Mouse (Mus musculus) frontal cortex, adult (tissue): Measurements from ENCODE around the gene Tbc1d17.

Experiments used
- ATAC-seq: cut with Nextera tagmentation; 2 replicates; pipeline ENCODE4 v1.9.2; 2017; ENCODE audit warnings: mild to moderate bottlenecking, moderate library complexity, mixed read lengths; ENCODE audit not compliant: low TSS enrichment

The Tbc1d17 gene

DNA sequence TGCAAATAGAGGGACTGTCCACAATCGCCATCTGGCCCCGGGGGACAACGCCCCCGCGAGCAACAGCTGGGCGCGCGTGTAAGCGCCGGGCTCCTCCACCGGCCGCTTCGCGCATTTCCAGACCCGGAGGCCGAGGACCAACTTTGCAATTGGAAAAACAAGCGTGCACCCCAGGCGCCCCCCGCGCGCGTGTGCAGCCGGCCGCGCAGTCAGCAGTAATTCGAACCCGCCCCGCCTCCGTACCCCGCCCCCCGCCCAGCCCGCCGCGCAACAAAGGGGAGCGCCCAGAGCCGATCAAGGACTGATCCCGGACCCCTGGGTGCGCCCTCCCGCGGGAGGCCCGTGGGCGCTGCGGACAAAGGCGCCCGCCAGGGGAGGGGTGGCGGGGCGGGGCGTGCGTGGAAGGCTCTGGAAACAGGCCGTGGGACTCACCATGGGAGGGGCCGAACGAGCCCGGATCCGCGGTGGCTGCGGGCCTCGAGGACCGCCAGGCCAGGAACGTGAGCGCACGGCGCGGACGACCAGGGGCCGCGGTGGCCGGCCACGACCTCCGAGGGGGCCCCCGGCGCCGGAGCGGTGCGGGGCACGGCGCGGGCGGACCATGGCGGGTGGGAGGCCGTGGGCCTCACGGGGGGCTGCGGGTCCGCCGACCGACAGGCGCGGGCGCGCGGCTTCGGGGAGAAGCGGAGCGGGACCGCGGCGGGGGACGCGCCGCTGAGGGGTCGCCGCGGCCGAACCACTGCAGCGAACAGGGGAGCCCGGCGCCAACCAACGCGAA is 20.2 kb upstream of the Tbc1d17 start:
- no peak for ATAC-seq

DNA sequence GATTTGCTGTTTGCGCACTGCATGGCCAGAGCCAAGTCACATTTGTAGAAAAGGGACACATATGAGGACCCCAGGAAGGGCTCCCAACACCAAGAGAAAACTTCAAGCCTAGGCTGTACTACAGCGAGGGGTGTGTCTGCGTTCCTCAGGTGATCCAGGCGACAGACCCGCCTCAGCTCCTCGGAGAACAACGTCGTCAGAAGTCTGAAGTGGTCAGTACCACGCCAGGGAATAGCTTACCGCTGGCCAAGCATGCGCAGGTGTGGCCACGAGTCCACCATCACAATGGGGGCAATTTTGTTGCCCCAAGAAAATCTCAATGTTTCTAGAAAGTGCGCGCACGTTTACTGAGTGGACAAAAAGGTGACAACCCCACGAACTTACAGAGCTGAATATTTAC is 19.6 kb upstream of the Tbc1d17 start:
- no peak for ATAC-seq

DNA sequence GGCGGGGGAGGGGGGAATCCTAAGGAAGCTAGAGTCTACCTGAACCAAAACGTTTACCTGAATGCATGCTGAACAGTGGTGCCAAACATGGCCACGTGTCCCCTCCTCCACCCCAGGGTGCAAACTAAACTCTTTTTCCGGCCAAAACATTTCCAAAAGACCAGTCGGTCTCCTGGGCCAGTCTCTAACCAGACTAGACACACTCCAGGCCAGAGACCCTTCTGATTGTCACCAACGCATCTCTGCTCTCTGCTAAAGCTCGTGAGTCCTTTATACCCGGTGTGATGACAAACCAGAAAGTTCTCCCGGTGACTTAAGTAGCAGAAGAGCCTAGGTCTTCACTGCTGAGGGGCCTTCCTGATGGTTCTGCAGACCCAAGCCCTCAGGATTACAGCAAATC is 18.9 kb upstream of the Tbc1d17 start:
- ATAC-seq: no peak

DNA sequence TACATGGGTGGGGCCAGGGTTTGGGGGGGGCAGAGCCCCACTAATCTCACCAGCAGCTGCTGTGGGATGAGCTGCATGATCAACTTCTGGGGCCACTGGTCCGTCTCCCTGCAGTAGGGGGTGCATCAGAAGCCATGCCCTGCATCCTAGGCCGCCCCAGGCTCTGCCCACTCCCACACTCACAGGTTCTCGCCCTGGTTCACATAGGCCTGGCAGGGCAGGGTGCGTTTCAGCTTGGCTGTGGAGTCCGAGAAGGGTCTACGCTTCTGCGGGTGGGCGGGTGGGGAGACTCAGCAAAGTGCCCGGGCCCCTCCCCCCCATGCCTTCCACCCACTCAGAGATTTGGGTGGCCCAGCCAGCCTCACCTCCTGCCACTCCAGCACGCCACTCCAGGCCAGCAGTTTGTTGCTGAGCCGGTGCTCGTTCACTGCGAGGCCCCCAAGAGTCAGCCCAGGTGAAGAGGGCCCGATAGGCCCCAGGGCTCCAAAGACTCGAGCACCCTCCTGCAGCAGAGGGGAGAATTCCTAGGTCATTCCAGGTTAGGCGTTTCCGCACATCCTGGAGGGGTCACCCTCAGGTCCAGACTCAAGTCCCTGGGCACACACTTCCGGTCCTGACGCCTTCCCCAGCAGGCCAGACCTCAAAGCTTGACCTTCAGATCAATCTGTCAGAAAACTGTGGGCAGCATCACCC is 18.3 kb upstream of the Tbc1d17 start:
- ATAC-seq: no peak

DNA sequence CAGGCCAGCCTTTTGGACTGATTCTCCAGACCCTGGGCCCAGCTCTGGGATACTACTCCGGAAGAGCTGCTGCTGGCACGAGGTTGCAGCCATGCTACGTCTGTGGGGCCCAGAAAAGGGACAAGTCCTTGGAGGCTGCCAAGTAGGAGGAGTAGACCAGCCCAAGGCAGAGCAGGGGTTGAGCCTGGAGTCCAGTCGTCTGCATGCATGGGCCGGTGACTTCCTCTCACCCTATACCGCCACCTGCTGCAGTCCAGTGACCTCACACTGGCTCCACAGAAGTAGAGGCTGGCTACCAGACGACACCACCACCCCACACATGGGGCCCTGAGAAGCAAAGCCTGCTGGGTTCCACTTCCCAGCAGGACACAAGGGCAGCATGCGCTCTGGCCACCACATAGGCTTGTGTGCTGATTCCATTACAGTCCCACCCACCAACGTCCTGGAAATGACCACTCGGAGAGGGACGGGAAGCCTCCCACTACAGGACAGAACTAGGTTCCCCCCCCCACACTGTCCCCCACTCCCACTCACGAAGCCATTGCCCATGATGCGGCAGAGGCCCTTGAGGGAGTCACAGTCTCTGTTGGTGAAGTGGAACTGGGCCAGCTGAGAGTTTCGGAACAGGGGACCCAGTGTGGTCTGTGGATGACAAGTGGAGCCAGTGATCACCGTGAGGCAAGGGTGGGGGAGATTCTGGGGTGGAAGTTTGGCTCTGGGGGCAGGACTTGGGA is 17.6 kb upstream of the Tbc1d17 start:
- ATAC-seq: no peak

DNA sequence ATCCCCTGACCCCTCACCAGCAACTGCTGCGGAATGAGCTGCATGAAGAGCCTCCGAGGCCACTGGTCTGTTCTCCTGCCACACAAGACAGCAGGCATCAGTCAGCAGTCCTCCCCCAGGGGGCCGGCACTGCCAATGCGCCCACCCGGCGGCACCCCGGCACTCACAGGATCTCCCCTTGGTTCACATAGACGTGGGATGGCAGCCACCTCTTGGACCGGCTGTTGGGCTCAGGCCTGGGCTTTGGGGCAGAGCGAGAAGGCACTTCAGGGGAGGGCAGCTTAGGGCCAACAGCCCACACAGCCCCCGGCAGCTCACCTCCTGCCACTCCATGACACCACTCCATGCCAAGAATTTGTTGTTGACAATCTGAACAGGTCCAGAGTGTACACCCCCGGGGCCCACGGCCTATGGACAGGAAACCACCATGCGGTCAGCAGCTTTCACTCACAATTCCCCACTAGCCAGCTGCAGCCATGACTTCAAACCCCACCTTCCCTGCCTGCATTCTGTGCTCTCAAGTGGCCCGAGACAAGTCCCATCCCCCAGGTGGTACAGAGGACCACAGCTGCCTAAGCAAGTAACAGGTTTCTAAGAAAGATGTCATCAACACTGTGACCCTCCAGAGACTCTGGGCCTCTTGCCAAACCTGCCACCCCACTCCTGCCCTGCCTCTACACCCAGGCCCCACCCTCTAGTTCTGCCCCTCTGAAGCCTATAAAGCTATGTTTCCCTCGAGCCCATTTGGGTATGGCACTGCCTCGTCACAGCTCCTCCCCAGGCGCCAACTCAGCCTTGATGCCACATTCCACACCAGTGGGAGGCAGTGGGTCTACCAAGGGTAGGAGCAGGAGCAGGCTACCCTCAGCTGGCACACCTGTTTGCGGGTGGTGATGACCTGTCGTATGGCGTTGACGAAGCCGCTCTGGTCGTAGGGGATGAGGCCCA is 16.0 kb upstream of the Tbc1d17 start:
- no peak for ATAC-seq

DNA sequence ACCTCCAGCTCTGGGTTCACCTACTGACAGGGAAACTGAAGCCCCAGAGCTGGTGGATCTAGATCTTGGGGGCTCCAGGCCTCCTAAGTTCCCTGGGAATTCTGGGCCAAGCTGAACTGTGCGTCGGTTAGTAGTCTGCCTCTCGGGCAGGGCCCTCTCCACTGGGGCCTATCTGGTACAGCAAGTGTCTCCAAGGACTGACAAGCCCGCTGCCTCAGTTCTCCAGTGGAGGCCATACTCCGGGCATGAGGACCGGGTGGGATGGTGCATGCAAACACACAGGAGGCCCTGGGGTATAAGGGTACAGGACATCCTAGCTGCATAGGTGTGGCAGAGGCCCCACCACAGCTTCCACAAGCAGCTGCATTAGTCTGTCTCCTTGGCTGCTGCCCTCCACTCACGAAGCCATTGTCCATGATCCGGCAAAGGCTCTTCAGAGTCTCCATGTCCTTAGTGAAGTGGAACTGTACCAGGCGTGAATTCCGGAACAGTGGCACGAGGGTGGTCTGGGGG is 15.2 kb upstream of the Tbc1d17 start:
- ATAC-seq: no peak

DNA sequence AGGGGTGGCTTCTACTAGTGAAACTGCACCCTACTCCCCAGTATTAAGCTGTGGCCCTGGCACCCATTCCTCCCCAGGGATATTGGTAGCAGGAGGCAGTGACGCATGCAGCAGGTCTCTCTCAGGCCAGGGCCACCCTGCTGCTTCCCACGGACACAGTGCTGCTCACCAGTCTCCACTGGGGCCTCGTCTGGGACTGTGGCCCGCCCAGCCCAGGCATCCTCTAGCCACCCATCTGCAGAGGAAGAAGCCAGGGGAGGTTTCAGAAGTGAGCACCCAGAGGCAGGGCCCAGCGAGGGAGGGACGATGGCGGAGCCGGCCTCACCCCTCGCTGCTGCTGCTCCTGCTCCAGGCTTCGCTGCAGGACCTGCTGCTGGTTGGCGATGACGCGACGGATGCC is 14.3 kb upstream of the Tbc1d17 start:
- ATAC-seq: no peak

DNA sequence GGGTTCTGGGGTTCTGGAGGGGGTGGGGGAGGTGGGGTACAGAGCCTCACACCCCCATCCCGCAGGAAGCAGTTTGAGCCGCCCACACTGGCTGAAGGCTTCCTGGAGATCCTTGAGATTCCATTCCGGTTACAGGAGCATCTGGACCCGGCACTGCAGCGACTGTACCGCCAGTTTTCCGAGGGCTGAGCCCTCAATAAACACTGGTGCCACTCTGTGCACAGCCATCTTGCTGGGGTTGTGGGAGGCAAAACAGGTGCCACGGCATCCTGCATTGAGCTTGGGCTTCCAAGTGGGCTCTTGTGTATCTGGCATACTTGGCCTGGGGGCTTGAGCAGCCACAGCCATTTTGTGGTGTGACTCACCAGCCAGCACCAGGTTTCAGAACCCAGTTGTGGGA is 13.6 kb upstream of the Tbc1d17 start:
- no peak for ATAC-seq

DNA sequence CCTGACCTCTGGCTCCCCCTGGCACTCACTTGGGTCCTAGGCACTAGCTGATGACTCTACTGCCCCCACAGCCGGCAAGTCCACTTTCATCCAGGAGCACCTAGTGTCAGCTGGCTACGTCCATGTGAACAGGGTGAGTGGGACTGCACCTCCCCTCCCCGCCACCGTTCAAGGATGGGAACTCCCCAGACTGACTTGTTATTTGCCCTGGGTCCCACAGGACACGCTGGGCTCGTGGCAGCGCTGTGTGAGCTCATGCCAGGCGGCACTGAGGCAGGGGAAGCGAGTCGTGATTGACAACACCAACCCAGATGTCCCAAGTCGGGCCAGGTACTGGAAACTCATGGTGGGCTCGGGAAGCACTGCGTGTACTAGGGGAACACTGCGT is 12.5 kb upstream of the Tbc1d17 start:
- ATAC-seq: no peak

DNA sequence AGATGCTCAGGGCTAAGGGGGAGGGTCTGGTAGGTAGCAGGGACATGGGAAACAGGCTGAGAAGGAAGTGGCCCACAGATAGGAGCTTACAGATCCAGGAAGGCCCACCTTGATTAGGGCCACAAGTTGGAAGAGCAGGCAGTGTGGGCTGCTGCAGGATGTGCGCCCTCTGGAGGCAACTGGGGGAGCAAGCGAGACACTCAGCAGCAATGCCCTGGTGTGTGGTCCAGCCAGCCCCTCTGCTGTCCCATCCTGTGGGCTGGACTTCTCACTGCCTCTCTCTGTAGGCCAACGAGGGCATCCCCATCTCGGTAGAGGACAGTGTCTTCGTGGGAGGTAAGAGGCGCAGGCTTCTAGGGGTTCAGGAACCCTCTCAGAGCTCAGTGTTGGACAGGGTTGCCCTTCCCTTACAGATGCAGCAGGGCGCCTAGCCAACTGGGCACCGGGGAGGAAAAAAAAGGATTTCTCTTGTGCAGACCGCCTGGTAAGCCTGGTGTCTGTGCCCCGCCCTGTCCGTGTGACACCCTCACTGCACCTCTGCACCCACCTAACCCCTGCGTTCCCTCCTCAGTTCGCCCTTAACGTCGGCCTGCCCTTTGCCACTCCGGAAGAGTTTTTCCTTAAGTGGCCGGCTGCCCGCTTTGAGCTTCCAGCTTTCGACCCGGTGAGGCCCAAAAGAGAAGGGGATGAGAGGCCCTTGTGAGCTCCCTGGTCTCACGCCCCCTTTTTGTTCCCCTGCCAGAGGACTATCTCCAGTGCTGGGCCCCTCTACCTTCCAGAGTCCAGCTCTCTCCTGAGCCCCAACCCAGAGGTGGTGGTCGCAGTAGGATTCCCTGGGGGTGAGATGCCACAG is 11.9 kb upstream of the Tbc1d17 start:
- no peak for ATAC-seq

DNA sequence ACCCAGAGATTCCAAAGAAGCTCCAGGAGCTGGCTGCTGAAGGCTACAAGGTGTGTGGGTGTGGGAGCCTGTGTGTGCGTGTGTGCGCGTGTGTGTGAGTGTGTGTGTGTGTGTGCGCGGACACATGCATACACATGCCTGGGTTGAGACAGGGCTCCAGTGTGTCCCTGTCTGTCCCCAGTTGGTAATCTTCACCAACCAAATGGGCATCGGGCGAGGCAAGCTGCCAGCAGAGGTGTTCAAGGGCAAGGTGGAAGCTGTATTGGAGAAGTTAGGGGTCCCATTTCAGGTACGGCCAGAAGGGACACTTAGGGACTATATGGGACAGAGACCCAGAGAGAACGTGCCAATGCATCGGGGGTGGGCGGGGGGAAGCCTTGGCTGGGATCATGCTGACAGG is 11.0 kb upstream of the Tbc1d17 start:
- ATAC-seq: no peak

DNA sequence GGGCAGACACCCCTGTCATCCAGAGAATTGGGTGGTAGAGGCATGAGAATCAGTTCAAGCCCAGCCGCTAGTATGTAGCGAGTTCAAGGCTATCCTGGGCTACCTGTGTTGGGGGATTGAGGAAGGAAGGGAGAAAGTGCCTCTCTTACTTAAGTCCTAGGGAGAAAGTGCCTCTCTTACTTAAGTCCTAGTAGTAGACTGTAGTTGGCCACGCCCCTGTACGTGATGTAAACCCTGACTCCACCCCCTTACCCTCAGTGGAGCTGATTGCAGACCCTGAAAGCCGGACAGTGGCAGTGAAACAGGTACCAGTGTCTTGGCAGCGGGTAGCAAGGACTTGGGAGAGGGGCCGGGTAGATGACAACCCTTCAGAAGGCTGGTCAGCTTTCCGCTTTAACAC is 9.0 kb upstream of the Tbc1d17 start:
- ATAC-seq: no peak

DNA sequence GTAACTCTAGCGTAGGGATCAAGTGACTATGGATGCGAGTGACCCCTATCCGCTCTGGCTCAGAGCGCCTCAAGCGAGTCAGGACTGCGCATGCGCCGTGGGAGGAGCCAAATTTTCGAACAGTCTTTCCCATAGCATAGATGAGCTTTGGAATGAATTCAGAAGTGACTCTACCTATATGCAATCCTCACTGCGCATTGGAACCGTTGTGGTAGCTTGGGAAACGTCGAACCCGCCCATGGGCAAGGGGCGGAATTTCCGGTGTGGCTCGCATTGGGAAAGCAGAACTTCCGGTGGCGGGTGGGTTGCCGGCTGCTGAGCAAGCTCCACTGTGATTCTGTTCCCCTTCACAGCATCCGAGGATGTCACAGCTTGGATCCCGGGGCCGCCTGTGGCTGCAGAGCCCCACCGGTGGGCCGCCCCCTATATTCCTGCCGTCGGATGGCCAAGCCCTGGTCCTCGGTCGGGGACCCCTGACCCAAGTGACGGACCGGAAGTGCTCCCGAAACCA is 8.2 kb upstream of the Tbc1d17 start, which contains the start of gene Pnkp:
Pnkp (plus strand) TSS at position 98 of the 511 bp plus-strand sequence.
- ATAC-seq: peak; percentile 71

DNA sequence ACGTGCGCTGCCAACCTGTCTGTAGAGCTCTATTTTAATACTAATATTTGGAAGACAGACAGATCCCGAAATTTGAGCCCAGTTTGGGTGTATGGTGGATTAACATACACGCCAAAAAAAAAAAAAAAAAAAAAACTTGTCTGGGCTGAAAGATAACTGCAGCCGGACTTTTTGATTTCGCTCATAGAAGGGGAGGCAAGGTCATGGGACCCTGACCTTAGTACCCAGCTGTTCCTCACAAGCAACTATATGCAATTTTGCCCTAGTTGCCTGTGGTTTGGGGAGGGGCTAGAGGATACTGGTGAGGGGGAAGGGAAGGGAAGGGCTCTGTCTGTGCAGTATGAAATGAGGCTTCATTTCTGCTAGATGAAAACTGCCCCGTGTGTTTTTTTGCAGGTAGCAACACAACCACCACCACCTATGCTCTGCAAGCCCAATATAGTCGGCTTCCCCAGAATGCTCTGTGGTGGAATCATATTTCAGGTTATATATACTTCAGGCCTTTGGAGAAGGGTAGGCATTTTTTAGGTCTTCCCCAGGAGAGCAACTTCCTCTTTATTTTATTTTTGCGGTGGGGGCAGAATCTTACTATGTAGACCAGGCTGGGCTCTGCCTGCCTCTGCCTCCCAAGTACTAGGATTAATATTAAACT is 7.5 kb upstream of the Tbc1d17 start:
- ATAC-seq: no peak

DNA sequence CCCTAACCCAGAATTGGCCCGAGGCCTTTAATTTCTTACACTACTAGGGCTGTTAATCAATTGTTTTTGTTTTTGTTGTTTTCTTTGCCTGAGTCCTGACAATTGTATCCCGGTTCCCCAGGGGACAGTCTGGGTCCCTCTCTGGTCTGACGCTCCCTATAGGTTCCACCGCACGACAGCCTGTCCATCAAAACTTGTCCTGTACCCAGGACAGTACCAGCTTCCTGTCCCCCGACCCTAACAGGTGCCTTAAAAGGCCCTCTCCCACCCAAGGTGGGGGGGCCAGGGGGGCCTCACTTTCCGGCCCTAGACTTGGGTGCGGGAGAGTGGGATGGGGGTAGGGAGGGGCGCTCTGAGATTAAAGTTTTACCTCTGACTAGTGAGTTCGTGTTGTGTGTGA is 6.2 kb upstream of the Tbc1d17 start:
- ATAC-seq: no peak

DNA sequence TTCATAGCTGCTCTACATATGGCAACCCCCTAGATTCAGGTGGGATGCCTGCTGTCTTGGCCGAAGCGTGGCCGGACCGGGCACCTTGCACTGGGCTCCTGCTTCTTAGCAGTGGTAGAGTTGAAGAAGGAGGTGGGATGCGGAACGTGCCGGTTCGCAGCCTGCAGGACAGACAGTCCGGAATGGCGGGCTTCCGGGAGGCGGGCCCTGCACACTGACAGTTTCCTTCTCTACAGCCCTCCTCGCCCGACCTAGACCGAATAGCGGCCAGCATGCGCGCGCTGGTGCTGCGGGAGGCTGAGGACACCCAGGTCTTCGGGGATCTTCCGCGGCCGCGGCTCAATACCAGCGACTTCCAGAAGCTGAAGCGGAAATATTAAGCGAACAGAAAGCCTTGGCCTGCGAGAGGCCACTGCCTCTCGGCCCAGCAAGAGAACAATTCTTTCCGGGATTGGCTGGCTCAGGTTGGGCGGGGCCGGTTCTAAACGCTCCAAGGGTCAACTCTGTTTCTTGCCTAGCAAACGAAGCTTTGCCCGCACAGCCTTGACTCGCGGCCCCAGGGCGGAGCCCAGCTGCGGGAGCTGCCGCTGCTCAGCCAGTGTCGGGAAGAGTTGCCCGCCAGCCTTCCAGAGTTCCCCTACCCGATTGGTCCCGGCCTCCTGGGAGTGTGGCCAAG is 5.6 kb upstream of the Tbc1d17 start:
- ATAC-seq: 0 out of 2 replicates have a peak, but pooled peaks have one; percentile 10

DNA sequence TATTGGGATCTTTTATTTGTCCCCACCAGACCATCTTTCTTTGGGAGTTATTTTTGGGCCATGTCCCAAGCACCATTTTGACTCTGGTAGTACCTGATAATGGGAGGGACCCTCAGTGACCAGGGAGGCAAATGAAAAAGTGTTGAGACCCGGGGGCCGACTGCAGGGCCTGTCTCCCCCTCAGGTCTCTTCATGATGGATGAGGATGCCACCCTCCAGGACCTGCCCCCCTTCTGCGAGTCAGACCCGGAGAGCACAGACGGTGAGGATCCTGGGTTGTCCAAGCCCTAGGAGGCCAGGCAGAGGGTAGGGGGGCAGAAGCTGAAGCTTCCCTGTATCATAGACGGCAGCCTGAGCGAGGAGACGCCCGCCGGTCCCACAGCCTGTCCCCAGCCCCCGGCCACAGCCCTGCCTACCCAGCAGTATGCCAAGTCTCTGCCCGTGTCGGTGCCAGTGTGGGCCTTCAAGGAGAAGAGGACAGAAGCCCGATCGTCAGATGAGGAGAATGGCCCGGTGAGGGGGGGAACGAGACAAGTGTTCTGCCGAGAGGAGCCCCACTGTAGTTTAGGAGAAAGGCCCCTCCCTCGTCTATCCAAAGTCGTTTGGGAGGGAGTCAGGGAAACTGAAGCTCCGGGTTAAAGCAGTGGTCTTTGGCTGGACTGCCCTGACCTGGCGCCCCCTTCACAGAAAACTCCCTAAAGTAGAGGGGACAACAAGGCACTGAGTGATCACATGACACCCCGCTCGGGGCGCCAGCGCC is 4.9 kb upstream of the Tbc1d17 start:
- no peak for ATAC-seq
